Mouse (Mus musculus): ENCODE measurements at regions not wholly inside any gene's neighbourhood (a gene's known extent, or its start where the extent isn't known, plus 50 kb on each side); places are given as distances from the start of the nearest gene placed in this dataset.

DNA sequence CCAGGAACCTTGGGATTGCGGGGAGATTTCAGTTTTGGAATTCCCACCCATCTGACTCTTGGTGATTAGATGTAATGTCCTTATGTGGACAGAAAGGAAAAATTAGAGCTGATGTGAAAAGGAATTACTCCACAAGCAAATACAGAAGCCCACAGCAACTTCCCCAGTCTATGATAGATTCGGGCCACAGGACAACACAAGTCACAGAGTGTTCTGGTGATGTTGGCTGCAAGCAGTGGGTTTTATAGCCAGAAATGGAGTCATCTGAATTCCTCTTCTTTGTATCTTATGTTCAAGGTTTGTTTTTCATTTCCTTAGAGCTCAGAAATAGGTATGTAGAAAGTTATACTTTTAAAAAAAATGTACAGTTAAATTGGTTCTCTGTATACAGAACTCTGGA, 56.8 kb upstream of the Gm5148 start:
- peaks cover 25% of the 10 kb centered on the region for H3K27me3 ChIP-seq
- no peaks in the 10 kb centered on the region for H3K9me3 ChIP-seq

DNA sequence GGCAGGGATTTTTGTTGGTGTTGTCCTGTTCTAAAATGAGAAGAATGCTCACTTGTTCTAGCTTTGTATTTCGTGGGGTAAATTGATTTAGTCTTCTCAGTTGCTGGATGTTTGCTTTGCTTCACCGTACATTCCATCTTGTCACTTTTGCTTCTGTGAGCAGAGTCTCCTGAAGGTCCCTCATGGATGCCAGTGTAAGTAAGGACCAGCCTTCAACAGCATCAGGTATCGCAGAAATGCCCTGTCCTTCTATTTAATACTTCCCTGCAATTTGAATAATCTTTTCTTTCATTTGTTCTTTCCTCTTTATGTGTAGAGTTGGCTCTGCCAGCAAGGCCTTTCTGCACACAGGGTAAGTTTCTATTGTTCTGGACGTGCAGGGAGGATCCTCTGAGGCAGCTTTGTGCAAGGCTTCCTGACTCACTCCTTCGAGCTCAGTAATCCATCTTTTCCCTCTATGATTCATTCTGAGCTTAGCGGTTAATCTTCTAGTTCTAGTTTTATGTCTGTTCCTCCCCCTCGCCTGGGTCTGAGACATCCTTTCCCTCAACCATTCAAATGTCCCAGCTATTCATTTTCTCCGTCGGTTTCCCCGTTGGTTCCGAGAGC, 55.7 kb upstream of the Gm5148 start:
- H3K4me2 ChIP-seq (replicated peaks), result no peak overlapping the region
- no peak overlapping the region for H3K4me3 ChIP-seq (replicated peaks)
- 17% methylated on average over 11 of the region's 11 CpGs for WGBS
- peaks cover 27% of the 10 kb centered on the region for H3K27me3 ChIP-seq
- ATAC-seq, result no peak
- H3K36me3 ChIP-seq, result no peaks in the 10 kb centered on the region
- H3K27ac ChIP-seq, result no peak overlapping the region
- no peaks in the 10 kb centered on the region for H3K9me3 ChIP-seq
- H3K4me1 ChIP-seq (replicated peaks), result peaks cover 14% of the 10 kb centered on the region
- H3K9ac ChIP-seq (replicated peaks), result no peak overlapping the region

More for the DNA sequence above, 56.8 kb upstream of the Gm5148 start:
- Histone ChIP-seq H3K27ac (no peak overlapping the region), H3K9ac (replicated peaks) (no peak overlapping the region), H3K4me1 (replicated peaks) (peaks cover 14% of the 10 kb centered on the region), H3K4me3 (replicated peaks) (no peak overlapping the region), H3K4me2 (replicated peaks) (no peak overlapping the region), H3K36me3 (no peaks in the 10 kb centered on the region)
- WGBS, result 74% methylated on average over 2 of the region's 2 CpGs
- ATAC-seq, result no peak

DNA sequence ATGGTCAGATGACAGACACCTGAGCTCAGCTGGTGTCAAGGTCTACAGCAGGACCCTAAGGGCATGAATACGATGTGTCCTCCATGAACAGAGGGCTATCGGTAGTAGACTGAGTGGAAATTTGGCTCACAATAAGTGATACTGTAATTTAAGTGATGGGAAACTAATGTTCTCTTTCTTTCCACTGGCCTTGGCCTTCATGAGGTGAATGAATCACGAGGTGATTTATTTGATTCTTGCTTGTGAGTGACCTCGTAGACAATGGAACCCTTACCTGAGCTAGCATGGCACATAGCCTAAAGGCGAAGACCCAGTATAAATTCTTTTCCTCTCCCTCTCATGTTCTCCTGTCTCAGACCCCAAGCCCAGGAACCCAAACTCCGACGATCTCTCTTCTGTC, 54.1 kb upstream of the Gm5148 start:
- Histone ChIP-seq H3K9ac (replicated peaks) (no peak overlapping the region), H3K9me3 (no peaks in the 10 kb centered on the region), H3K4me1 (replicated peaks) (peaks cover 14% of the 10 kb centered on the region), H3K4me3 (replicated peaks) (no peak overlapping the region), H3K4me2 (replicated peaks) (no peak overlapping the region), H3K36me3 (no peaks in the 10 kb centered on the region), H3K27ac (no peak overlapping the region), H3K27me3 (peaks cover 39% of the 10 kb centered on the region)
- 92% methylated on average over 7 of the region's 7 CpGs for WGBS
- ATAC-seq, result no peak

DNA sequence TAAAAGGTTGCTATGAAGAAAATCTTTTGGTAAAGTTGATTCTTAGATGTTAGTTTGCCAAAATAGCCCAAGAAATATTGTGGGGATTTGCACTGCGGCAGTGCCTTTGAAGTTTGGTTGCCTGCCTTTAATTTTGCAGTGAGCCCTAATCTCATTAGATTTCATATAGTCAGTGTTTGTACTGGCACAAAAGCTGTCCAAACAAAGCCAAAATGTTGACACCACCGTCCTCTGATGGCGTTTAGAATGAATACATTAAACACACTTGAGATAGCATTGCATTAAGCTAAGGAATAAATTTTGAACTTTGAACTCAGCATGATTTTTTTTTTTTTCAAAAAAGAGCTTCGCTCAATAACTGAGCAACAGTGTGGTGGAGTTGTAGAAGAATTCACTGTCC, 51.9 kb upstream of the Gm5148 start:
- Histone ChIP-seq H3K4me3 (replicated peaks) (no peak overlapping the region), H3K4me1 (replicated peaks) (peaks cover 14% of the 10 kb centered on the region), H3K9ac (replicated peaks) (no peak overlapping the region), H3K27ac (no peak overlapping the region), H3K9me3 (no peaks in the 10 kb centered on the region), H3K4me2 (replicated peaks) (no peak overlapping the region), H3K36me3 (no peaks in the 10 kb centered on the region), H3K27me3 (peaks cover 33% of the 10 kb centered on the region)
- 10% methylated on average over 4 of the region's 4 CpGs for WGBS
- ATAC-seq, result no peak

All from midbrain, embryonic 13.5 days (tissue).